Mouse (Mus musculus) heart, embryonic 15.5 days (tissue): ENCODE data around the gene Rbp7. TPM values are rescaled to one million over a fixed set of nuclear protein-coding genes. Genes with fewer than 3 reads are reported as not detected.

Experiments
- ATAC-seq: fragments of 200-750 bp; cut with Nextera tagmentation; replicated peaks from 2 replicates; pipeline ENCODE4 v1.8.0; 2017; ENCODE audit warnings: low read depth, moderate TSS enrichment; ENCODE audit not compliant: insufficient number of reproducible peaks, insufficient read depth, low FRiP score
- H3K27ac ChIP-seq: fragments of 300-500 bp; sonication (generic); 2 replicates; pipeline ENCODE4 v1.5.1; 2015; ENCODE audit warnings: mild to moderate bottlenecking, inconsistent platforms
- H3K27me3 ChIP-seq: fragments of 300-500 bp; sonication (generic); 2 replicates; pipeline ENCODE4 v1.6.1; 2015; ENCODE audit warnings: inconsistent platforms
- H3K36me3 ChIP-seq: fragments of 300-500 bp; sonication (generic); 2 replicates; pipeline ENCODE4 v1.6.1; 2015; ENCODE audit warnings: mild to moderate bottlenecking, inconsistent platforms
- H3K4me1 ChIP-seq: fragments of 300-500 bp; sonication (generic); replicated peaks from 2 replicates; pipeline ENCODE4 v1.6.1; 2015; ENCODE audit warnings: inconsistent platforms
- H3K4me2 ChIP-seq: fragments of 300-500 bp; sonication (generic); 2 replicates; pipeline ENCODE4 v1.6.1; 2015; ENCODE audit warnings: inconsistent platforms, mild to moderate bottlenecking, moderate library complexity
- H3K4me3 ChIP-seq: fragments of 300-500 bp; sonication (generic); 2 replicates; pipeline ENCODE4 v1.5.1; 2015; ENCODE audit warnings: mild to moderate bottlenecking, inconsistent platforms
- H3K9ac ChIP-seq: fragments of 300-500 bp; sonication (generic); 2 replicates; pipeline ENCODE4 v1.6.1; 2015; ENCODE audit warnings: mild to moderate bottlenecking, inconsistent platforms
- H3K9me3 ChIP-seq: fragments of 300-500 bp; sonication (generic); replicated peaks from 2 replicates; pipeline ENCODE4 v1.6.1; 2016; ENCODE audit warnings: inconsistent platforms
- WGBS: fragments of 180-500 bp; shearing (Covaris S2); methylation state at CpG from one replicate; pipeline ENCODE4 v1.1.7; 2015; ENCODE audit warnings: mixed read lengths; 5-methylcytosine and 5-hydroxymethylcytosine counted together
- polyA plus RNA-seq: library from polyadenylated mRNA; unstranded; fragments of >200 nt; fragmentation: Nextera tagmentation; extraction: Ambion mirVana; gene quantifications from 2 replicates; pipeline ENCODE4 v1.2.1, GENCODE M21; 2015

The Rbp7 gene
- polyA plus RNA-seq, 1 experiment from 2014 or later: 13.6 TPM

GRCm38 (mm10) chr4:149405713-149406443 is 48.9 kb downstream of the Rbp7 start:
- H3K9me3 ChIP-seq: no peaks in the 10 kb centered on the region
- no peak for ATAC-seq
- 0 out of 2 replicates have a peak, but pooled peaks cover 5% of the 10 kb centered on the region for H3K36me3 ChIP-seq
- H3K27me3 ChIP-seq: no peaks in the 10 kb centered on the region
- H3K9ac ChIP-seq: no peak overlapping the region
- H3K4me2 ChIP-seq: no peak overlapping the region
- 54% methylated on average over 16 of the region's 16 CpGs for WGBS
- no peak overlapping the region for H3K4me3 ChIP-seq
- no peak overlapping the region for H3K27ac ChIP-seq
- H3K4me1 ChIP-seq: peaks cover 51% of the 10 kb centered on the region

- H3K4me1 ChIP-seq: peaks cover 59% of the 10 kb centered on the region
Observed at GRCm38 (mm10) chr4:149404640-149405465, 49.9 kb downstream of the Rbp7 start.

GRCm38 (mm10) chr4:149403037-149403436 is 51.7 kb downstream of the Rbp7 start:
- Histone ChIP-seq H3K4me2 (no peak overlapping the region), H3K9ac (no peak overlapping the region), H3K4me3 (no peak overlapping the region), H3K36me3 (peaks cover 6% of the 10 kb centered on the region; the same call in 1 of the 2 replicates), H3K9me3 (no peaks in the 10 kb centered on the region), H3K27ac (no peak overlapping the region), H3K4me1 (peaks cover 77% of the 10 kb centered on the region), H3K27me3 (no peaks in the 10 kb centered on the region)
- WGBS: 22% methylated on average over 6 of the region's 6 CpGs
- no peak for ATAC-seq

More at GRCm38 (mm10) chr4:149404640-149405465, 49.9 kb downstream of the Rbp7 start:
- no peak for ATAC-seq
- 61% methylated on average over 19 of the region's 19 CpGs for WGBS
- H3K4me2 ChIP-seq: no peak overlapping the region
- H3K9ac ChIP-seq: no peak overlapping the region
- no peaks in the 10 kb centered on the region for H3K9me3 ChIP-seq
- no peak overlapping the region for H3K4me3 ChIP-seq
- H3K27ac ChIP-seq: no peak overlapping the region
- no peaks in the 10 kb centered on the region for H3K36me3 ChIP-seq
- H3K27me3 ChIP-seq: no peaks in the 10 kb centered on the region

GRCm38 (mm10) chr4:149401591-149401982 is 53.2 kb downstream of the Rbp7 start:
- ATAC-seq: no peak
- Histone ChIP-seq H3K4me1 (peaks cover 86% of the 10 kb centered on the region), H3K9ac (no peak overlapping the region), H3K27me3 (no peaks in the 10 kb centered on the region), H3K4me3 (no peak overlapping the region), H3K27ac (peak overlapping the region; percentile 20; the same call in 1 of the 2 replicates), H3K36me3 (peaks cover 8% of the 10 kb centered on the region; the same call in 1 of the 2 replicates), H3K4me2 (no peak overlapping the region), H3K9me3 (no peaks in the 10 kb centered on the region)
- WGBS: 36% methylated on average over 8 of the region's 8 CpGs

- Histone ChIP-seq H3K4me3 (no peak overlapping the region), H3K36me3 (peaks cover 8% of the 10 kb centered on the region; the same call in 1 of the 2 replicates), H3K4me2 (no peak overlapping the region), H3K27me3 (no peaks in the 10 kb centered on the region), H3K9me3 (no peaks in the 10 kb centered on the region), H3K9ac (no peak overlapping the region), H3K27ac (peak overlapping the region; percentile 20; the same call in 1 of the 2 replicates), H3K4me1 (peaks cover 86% of the 10 kb centered on the region)
- no peak for ATAC-seq
- WGBS: 56% methylated on average over 12 of the region's 12 CpGs
Observed at GRCm38 (mm10) chr4:149400878-149401590, 53.7 kb downstream of the Rbp7 start.

Other genes starting within 250 kb of the Rbp7 start
- gene Kif1b, start 147.3 kb downstream of the Rbp7 start, polyA plus RNA-seq: 39.4 and 42.8 TPM in 2 replicates
- 27.2 and 35.6 TPM in 2 replicates for gene Ube4b, start 28.2 kb downstream of the Rbp7 start, polyA plus RNA-seq
- 0.35 and 0.48 TPM in 2 replicates for gene Tmem274, start 22.4 kb upstream of the Rbp7 start, polyA plus RNA-seq
- gene Nmnat1, start 30.2 kb upstream of the Rbp7 start, polyA plus RNA-seq: 11.5 and 12.7 TPM in 2 replicates
- 29.8 and 30.6 TPM in 2 replicates for gene Lzic, start 30.3 kb upstream of the Rbp7 start, polyA plus RNA-seq
- gene Ctnnbip1, start 63.3 kb upstream of the Rbp7 start, polyA plus RNA-seq: 34.7 and 38.0 TPM in 2 replicates
- 21.3 and 32.1 TPM in 2 replicates for gene Clstn1, start 131.5 kb upstream of the Rbp7 start, polyA plus RNA-seq
- gene Pik3cd, start 247.6 kb upstream of the Rbp7 start, polyA plus RNA-seq: 3.1 and 8.4 TPM in 2 replicates